Mouse (Mus musculus) hindbrain, embryonic 13.5 days (tissue): Measurements from ENCODE around the gene En1. TPM values are rescaled to one million over a fixed set of nuclear protein-coding genes. Genes with fewer than 3 reads are reported as not detected.

Experiments
- ATAC-seq: fragments of 200-750 bp; cut with Nextera tagmentation; 2 replicates; pipeline ENCODE4 v1.8.0; 2017; ENCODE audit warnings: moderate TSS enrichment; ENCODE audit not compliant: low FRiP score
- H3K27ac ChIP-seq: fragments of 300-500 bp; sonication (generic); 2 replicates; pipeline ENCODE4 v1.5.1; 2015; ENCODE audit warnings: inconsistent platforms, mild to moderate bottlenecking, moderate library complexity
- H3K27me3 ChIP-seq: fragments of 300-500 bp; sonication (generic); 2 replicates; pipeline ENCODE4 v1.6.1; 2015; ENCODE audit warnings: mild to moderate bottlenecking, inconsistent platforms
- H3K36me3 ChIP-seq: fragments of 300-500 bp; sonication (generic); 2 replicates; pipeline ENCODE4 v1.6.1; 2015; ENCODE audit warnings: mild to moderate bottlenecking, inconsistent platforms
- H3K4me1 ChIP-seq: fragments of 300-500 bp; sonication (generic); replicated peaks from 2 replicates; pipeline ENCODE4 v1.6.1; 2015; ENCODE audit warnings: inconsistent platforms
- H3K4me2 ChIP-seq: fragments of 300-500 bp; sonication (generic); 2 replicates; pipeline ENCODE4 v1.6.1; 2015; ENCODE audit warnings: inconsistent platforms, mild to moderate bottlenecking, moderate library complexity
- H3K4me3 ChIP-seq: fragments of 300-500 bp; sonication (generic); 2 replicates; pipeline ENCODE4 v1.5.1; 2015; ENCODE audit warnings: mild to moderate bottlenecking, inconsistent platforms
- H3K9ac ChIP-seq: fragments of 300-500 bp; sonication (generic); 2 replicates; pipeline ENCODE4 v1.6.1; 2015; ENCODE audit warnings: mild to moderate bottlenecking, inconsistent platforms
- H3K9me3 ChIP-seq: fragments of 300-500 bp; sonication (generic); 2 replicates; pipeline ENCODE4 v1.6.1; 2016; ENCODE audit warnings: inconsistent platforms
- WGBS: fragments of 180-500 bp; shearing (Covaris S2); methylation state at CpG from one replicate; pipeline ENCODE4 v1.1.7; 2015; 5-methylcytosine and 5-hydroxymethylcytosine counted together
- polyA plus RNA-seq: library from polyadenylated mRNA; unstranded; fragments of >200 nt; fragmentation: Nextera tagmentation; extraction: Ambion mirVana; gene quantifications from 2 replicates; pipeline ENCODE4 v1.2.1, GENCODE M21; 2015

En1 gene
- polyA plus RNA-seq, result 4.0 and 7.8 TPM in 2 replicates

DNA sequence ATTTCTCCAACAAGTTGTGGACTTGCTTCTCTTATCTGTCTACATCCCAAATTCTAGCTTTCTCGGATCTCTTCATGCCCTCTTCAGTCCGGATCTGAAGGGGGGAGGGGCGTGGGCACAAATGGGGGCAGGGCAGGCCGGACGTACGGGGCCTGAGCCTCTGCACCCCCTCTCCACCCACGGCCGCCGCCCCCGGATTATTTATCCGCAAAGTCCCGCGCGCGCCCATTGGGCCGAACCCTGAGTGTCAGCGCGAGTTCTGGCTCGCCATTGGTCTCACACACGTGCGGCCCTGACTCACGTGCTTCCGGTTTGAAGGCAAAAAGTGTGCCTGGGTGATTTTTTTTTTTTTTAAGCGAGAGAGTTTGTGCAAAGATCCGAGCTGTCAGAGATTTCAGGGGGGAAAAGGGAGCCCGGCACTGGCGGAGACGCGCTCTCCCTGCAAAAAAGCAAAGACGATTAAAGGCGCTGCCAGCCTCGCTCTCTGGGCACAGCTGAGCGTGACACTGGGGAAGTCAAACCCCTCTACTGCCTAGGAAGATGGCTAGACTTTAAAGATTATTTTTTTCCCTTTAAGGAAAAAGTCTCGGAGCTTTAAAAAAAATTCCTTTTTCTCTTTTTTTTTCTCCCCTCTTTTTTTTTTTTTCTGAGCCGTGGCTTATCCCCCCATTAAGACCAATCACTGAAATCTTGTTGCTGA is at the start of gene En1:
Gene En1, plus strand, starts transcription at position 388 of the 700 bp plus-strand sequence.
- H3K27me3 ChIP-seq, result peaks cover 95% of the 10 kb centered on the region
- peak within 1 kb of the TSS; percentile 86 for H3K27ac ChIP-seq
- under 1% methylated on average over 35 of the region's 35 CpGs for WGBS
- H3K9ac ChIP-seq, result peak within 1 kb of the TSS; percentile 77
- H3K36me3 ChIP-seq, result no peaks in the 10 kb centered on the region
- peak; percentile 28; the same call in 1 of the 2 replicates for ATAC-seq
- H3K4me2 ChIP-seq, result peak within 1 kb of the TSS; percentile 61
- H3K4me1 ChIP-seq, result peaks cover 29% of the 10 kb centered on the region
- no peaks in the 10 kb centered on the region for H3K9me3 ChIP-seq
- H3K4me3 ChIP-seq, result peak within 1 kb of the TSS; percentile 47

DNA sequence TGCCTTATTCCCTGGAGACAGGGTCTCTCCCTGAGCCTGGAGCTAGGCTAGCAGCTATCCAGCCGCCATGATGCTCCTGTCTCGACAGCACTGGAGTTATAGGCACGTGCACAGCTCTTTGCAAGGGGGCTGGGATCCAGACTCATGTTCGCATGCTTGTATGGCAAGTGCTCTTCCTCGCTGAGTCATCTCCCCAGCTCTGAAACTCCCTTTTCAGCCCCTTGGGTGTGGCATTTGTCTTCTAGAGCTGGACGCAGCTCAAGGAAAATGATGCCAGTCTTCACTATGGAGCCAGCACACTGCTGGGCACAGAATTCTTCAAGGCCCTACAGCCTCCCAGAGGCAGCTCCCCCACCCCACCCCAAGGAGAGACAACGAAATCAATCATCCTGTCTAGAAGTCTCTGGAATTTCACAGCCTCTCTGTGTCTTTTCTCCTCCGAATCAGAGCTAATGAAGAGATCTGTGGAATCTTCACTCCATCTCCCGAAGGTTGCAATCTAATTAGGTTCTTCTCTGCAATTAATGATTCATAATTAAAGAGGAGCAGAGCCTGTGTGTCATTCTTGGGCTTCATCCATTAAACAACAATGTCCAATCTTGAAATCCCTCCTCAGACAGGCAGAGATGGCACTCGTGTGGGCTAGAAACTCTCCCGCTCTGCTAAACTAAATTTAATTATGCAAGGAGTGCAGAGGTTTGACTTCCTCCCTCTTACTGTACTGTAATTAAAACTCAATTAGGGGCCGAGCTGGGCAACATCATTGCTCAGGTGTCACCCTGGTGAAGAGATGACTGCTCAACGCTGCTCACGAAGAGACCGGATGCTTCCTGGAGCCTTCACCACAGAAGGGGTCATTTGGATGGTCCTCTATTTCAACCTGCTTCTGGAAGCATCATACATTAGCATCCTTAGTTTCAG is 45.0 kb upstream of the En1 start:
- Histone ChIP-seq H3K4me1 (peaks cover 3% of the 10 kb centered on the region; the same call in 1 of the 2 replicates), H3K4me2 (no peak overlapping the region), H3K9ac (no peak overlapping the region), H3K36me3 (no peaks in the 10 kb centered on the region), H3K4me3 (no peak overlapping the region), H3K9me3 (no peaks in the 10 kb centered on the region), H3K27ac (no peak overlapping the region), H3K27me3 (0 out of 2 replicates have a peak, but pooled peaks cover 2% of the 10 kb centered on the region)
- WGBS, result 80% methylated on average over 15 of the region's 15 CpGs
- no peak; the same call in 1 of the 2 replicates for ATAC-seq

DNA sequence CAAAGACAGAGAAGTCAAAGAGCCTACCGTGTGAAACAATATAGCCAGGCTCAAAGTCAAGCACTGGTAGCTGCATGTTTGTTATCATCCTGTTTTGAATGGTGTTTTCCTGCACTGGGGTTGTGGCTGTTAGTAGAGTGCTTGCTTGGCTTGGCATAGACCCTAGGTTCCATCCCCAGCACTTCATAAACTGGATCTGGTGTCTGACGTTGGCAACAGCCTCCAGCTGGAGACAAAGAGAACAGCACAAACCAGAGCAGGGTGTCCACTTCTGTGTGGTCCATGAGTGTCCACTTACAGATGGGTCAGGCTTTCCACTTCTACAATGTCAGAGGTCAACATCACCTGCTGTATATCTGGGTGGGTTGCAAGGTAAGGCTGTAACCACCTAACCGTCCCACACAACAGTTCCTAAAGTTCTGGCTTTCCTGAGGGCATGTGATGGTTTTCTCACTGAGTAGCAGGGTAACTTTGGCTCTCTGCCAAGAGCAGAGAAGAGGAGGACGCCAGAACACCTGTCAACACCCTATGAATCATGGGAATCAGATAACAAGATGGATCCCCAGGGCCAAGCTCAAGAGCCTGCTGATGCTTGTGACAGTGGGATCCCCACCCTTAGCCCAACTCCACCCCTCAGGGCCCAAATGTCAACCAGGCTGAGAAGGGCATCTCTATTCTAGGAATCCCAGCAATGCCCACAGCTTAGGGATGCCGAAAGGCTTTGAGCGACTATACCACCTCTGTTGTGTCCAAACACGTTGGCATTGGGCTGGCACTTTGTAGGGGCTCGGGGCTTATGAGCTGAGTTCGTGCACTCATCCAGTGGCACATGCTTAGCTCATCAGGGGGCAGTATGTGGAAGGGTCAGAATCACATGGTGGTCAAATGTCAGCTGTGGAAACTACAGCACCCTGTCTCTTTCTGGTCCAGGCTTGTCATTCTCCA is 43.6 kb upstream of the En1 start:
- Histone ChIP-seq H3K4me2 (no peak overlapping the region), H3K27ac (no peak overlapping the region), H3K36me3 (no peaks in the 10 kb centered on the region), H3K9me3 (no peaks in the 10 kb centered on the region), H3K4me3 (no peak overlapping the region), H3K4me1 (peaks cover 3% of the 10 kb centered on the region; the same call in 1 of the 2 replicates), H3K9ac (no peak overlapping the region), H3K27me3 (no peaks in the 10 kb centered on the region)
- no peak for ATAC-seq
- WGBS, result 76% methylated on average over 9 of the region's 9 CpGs

DNA sequence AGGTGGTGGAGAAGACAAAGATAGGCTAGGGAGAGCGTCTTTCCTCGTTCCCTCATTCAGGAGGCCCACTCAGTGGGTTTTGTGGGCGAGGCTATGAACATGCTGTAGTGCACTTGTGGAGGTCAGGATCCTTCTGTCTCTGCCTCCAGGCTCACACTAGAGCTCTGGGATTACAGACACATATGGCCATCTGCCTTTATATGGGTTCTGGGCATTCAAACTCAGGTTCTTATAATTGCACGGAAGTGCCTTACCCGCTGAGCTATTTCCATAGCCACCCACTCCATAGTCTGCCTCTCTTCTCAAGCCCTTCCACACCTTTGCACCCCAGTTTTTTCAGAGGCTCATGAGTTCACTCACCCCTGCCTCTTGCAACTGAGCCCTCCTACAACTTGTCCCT is 42.3 kb upstream of the En1 start:
- Histone ChIP-seq H3K27ac (no peak overlapping the region), H3K36me3 (no peaks in the 10 kb centered on the region), H3K9me3 (no peaks in the 10 kb centered on the region), H3K4me2 (no peak overlapping the region), H3K4me3 (no peak overlapping the region), H3K9ac (no peak overlapping the region), H3K4me1 (peaks cover 3% of the 10 kb centered on the region; the same call in 1 of the 2 replicates), H3K27me3 (no peaks in the 10 kb centered on the region)
- no peak for ATAC-seq
- WGBS, result 93% methylated on average over 5 of the region's 5 CpGs

DNA sequence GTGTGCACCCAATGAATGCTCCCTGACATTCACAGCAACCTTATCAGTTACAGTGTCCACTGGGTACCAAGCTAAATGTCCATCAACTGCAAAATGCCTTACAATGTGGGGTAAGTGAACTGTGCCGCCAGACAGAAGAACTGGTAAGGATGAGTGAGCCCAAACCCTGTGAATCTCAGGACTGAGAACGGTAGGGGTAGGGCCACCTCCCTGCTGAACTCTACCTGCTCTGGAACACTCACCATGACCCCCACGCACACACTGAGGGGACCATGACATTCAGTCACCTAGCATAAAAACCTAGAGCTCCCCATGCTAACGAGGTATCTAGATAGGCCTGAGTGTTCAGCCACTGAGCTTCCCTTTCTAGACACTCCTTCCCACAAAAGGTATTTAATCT is 20.9 kb upstream of the En1 start:
- H3K4me1 ChIP-seq, result no peaks in the 10 kb centered on the region
- H3K4me2 ChIP-seq, result no peak overlapping the region
- 0 out of 2 replicates have a peak, but pooled peaks cover 4% of the 10 kb centered on the region for H3K9me3 ChIP-seq
- no peak overlapping the region for H3K9ac ChIP-seq
- ATAC-seq, result no peak
- no peak overlapping the region for H3K4me3 ChIP-seq
- H3K36me3 ChIP-seq, result no peaks in the 10 kb centered on the region
- WGBS, result 73% methylated on average over 4 of the region's 4 CpGs
- no peak overlapping the region for H3K27ac ChIP-seq
- H3K27me3 ChIP-seq, result peaks cover 15% of the 10 kb centered on the region

DNA sequence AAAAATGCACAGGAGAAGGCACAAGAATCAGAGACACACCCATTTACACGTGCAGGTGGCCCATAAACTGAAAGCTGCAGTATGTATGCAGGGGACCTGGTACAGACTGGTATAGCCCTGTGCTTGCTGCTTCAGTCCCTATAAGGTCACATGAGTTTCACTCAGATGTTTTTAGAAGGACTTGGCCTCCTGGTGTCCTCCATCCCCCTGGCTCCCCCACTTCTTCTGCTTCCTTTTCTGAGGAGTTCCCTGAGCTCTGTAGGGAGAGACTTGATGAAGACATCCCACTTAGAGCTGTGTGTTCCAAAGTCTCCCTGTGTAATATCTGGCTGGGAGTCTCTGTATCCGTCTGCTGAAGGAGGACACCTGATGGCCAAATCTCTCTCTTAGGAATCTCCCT is 16.7 kb upstream of the En1 start:
- H3K36me3 ChIP-seq, result no peaks in the 10 kb centered on the region
- no peak overlapping the region for H3K4me3 ChIP-seq
- no peak overlapping the region for H3K9ac ChIP-seq
- H3K9me3 ChIP-seq, result no peaks in the 10 kb centered on the region
- no peak for ATAC-seq
- no peak overlapping the region for H3K4me2 ChIP-seq
- no peaks in the 10 kb centered on the region for H3K4me1 ChIP-seq
- no peak overlapping the region for H3K27ac ChIP-seq
- H3K27me3 ChIP-seq, result peaks cover 38% of the 10 kb centered on the region
- 28% methylated on average over 2 of the region's 2 CpGs for WGBS

DNA sequence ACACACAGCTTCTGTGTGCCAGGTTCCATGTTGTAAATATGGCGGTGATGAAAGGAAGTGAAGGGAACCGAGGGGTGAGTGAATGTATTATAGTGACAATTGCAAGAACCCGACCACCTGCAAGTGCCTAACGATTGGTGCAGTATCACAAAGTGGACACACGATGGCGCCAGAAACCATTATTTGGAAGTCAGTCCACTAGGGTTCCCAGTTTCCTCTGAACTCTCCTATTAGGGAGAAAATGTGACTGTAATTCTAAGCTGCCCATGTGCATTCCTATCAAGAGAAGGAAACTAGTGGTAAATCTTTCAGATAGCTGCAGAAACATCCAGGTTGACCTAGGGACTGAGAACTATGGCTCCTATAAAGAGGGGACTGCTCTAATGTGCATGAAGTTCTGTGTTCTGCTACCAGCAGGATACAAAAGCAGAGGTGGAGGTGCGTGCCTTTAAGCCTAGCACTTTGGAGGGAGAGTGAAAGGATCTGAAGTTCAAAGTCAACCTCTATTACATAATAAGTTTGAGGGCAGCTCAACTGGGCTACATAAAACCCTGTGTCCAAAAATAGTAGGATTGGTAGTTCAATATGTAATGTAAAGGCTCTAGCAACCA is 15.6 kb upstream of the En1 start:
- Histone ChIP-seq H3K9ac (no peak overlapping the region), H3K4me1 (0 out of 2 replicates have a peak, but pooled peaks cover 3% of the 10 kb centered on the region), H3K4me2 (no peak overlapping the region), H3K36me3 (no peaks in the 10 kb centered on the region), H3K9me3 (no peaks in the 10 kb centered on the region), H3K27me3 (peaks cover 49% of the 10 kb centered on the region), H3K27ac (no peak overlapping the region), H3K4me3 (no peak overlapping the region)
- peak; percentile 54; the same call in 1 of the 2 replicates for ATAC-seq
- 13% methylated on average over 7 of the region's 7 CpGs for WGBS

DNA sequence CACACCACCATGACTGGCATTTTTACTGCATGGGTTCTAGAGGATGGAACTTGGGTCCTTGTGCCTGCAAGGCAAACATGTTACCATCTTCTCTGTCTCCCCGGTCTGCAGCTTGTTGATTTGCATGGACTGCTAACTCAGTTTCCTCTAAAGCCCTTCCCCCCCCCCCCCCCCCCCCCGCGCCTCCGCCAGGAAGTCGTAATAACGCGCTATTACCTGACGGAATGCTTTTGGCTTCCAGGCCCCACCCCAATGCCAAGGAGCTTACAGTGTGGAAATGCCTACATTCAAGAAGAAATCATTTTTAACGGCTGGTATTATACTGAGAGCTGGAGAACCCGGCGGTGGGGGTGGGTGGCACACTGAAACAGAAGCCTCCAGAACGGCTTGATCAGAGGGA is 14.8 kb upstream of the En1 start:
- Histone ChIP-seq H3K9ac (no peak overlapping the region), H3K4me1 (0 out of 2 replicates have a peak, but pooled peaks cover 3% of the 10 kb centered on the region), H3K36me3 (no peaks in the 10 kb centered on the region), H3K4me2 (no peak overlapping the region), H3K27ac (no peak overlapping the region), H3K9me3 (no peaks in the 10 kb centered on the region), H3K4me3 (no peak overlapping the region), H3K27me3 (peaks cover 53% of the 10 kb centered on the region)
- no peak for ATAC-seq
- 67% methylated on average over 11 of the region's 12 CpGs for WGBS

DNA sequence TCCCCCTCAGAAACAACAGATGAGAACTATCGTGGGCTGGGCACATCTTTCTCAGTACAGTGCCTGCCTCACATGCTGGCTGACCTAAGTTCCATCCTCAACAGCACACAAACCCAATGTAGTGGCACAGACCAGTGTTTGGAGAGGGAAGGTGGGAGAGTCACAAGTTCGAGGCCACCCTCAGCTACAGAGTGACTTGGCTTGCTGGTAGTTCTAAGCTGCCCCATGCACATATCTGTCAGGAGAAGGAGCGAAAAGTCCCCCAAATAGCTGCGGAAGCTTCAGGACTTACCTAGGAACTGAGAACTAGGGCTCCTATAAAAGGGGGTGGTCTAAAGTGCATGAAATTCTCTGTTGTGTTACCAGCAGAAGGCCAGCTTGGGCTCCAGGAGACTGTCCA is 14.3 kb upstream of the En1 start:
- Histone ChIP-seq H3K4me3 (no peak overlapping the region), H3K9ac (no peak overlapping the region), H3K36me3 (no peaks in the 10 kb centered on the region), H3K27ac (no peak overlapping the region), H3K27me3 (peaks cover 58% of the 10 kb centered on the region), H3K4me1 (0 out of 2 replicates have a peak, but pooled peaks cover 3% of the 10 kb centered on the region), H3K4me2 (no peak overlapping the region), H3K9me3 (no peaks in the 10 kb centered on the region)
- ATAC-seq, result no peak
- 80% methylated on average over 4 of the region's 4 CpGs for WGBS

DNA sequence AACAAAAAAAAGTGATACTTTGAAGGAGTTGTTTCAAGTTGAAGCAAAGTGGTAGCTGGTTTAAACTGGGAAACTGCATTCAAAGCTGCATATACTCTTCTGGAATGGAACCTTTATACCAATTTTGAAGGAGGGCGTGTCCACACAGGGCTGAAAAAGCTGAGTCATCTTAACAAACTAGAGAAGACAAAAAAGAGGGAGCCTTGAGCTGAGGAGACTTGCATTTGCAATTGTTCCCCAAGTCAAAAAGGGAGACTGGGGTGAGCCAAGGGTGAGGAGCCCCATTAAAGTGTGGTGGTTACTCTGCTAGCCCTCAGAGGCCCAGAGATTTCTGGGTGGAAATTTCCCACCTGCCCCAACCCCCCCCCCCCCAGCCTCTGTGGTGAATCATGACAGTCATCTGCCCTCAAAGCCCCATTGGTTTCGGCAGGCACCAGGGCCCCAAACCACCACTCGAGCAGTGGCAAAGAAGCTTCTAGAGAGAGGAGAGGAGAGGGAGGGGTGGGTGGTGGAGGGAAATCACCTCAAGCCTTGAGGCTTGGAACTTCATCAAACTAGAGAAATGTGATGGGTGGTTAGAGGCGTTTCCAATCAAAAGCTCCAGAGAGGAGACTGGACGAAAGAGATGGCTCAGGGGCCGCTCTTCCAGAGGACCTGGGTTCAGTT is 13.7 kb upstream of the En1 start:
- peaks cover 61% of the 10 kb centered on the region for H3K27me3 ChIP-seq
- no peak overlapping the region for H3K27ac ChIP-seq
- H3K36me3 ChIP-seq, result no peaks in the 10 kb centered on the region
- ATAC-seq, result no peak
- H3K4me1 ChIP-seq, result 0 out of 2 replicates have a peak, but pooled peaks cover 3% of the 10 kb centered on the region
- no peak overlapping the region for H3K9ac ChIP-seq
- H3K4me3 ChIP-seq, result no peak overlapping the region
- 79% methylated on average over 6 of the region's 6 CpGs for WGBS
- no peak overlapping the region for H3K4me2 ChIP-seq
- H3K9me3 ChIP-seq, result no peaks in the 10 kb centered on the region
